Mouse (Mus musculus): ENCODE data around the gene Rbbp6. TPM values are rescaled to one million over a fixed set of nuclear protein-coding genes. Genes with fewer than 3 reads are reported as not detected.

The Rbbp6 gene
- polyA plus RNA-seq, 1 experiment from 2014 or later = 13.3 TPM

- Histone ChIP-seq H3K4me3 (ENCODE audit: low read depth, low read length) (no peak overlapping the region), H3K9ac (ENCODE audit: low read length) (no peak overlapping the region), H3K4me2 (replicated peaks; ENCODE audit: low read depth) (no peak overlapping the region; the same call in 1 of the 2 replicates), H3K4me1 (replicated peaks; ENCODE audit: control insufficient read depth, insufficient read depth) (peaks cover 3% of the 10 kb centered on the region; the same call in 1 of the 2 replicates), H3K9me3 (ENCODE audit: control insufficient read depth, low read length) (no peaks in the 10 kb centered on the region), H3K27ac (replicated peaks) (no peak overlapping the region), H3K36me3 (ENCODE audit: control insufficient read depth, insufficient read depth, low read length) (no peaks in the 10 kb centered on the region), H3K27me3 (ENCODE audit: control insufficient read depth, insufficient read depth, low read length) (no peaks in the 10 kb centered on the region)
- WGBS = 45% methylated on average over 4 of the region's 4 CpGs
- TF ChIP-seq CTCF (IDR thresholded peaks at IDR 0.05; ENCODE audit: low read depth) = peak; percentile 42
- no peak for TF ChIP-seq EP300 (optimal IDR thresholded peaks at IDR 0.05)
- DNase-seq (ENCODE audit: low spot score) (no peak), ATAC-seq (ENCODE audit: low FRiP score, low TSS enrichment) (no peak)
Observed at GRCm38 (mm10) chr7:122968751-122969150, 3.3 kb downstream of the Rbbp6 start.

GRCm38 (mm10) chr7:122969231-122970032, 3.9 kb downstream of the Rbbp6 start:
- Histone ChIP-seq H3K4me3 (ENCODE audit: low read depth, low read length) (peak overlapping the region; percentile 98), H3K27me3 (ENCODE audit: control insufficient read depth, insufficient read depth, low read length) (no peaks in the 10 kb centered on the region), H3K9me3 (ENCODE audit: control insufficient read depth, low read length) (no peaks in the 10 kb centered on the region), H3K4me1 (replicated peaks; ENCODE audit: control insufficient read depth, insufficient read depth) (peaks cover 3% of the 10 kb centered on the region; the same call in 1 of the 2 replicates), H3K4me2 (replicated peaks; ENCODE audit: low read depth) (peak overlapping the region; percentile 73), H3K36me3 (ENCODE audit: control insufficient read depth, insufficient read depth, low read length) (no peaks in the 10 kb centered on the region), H3K27ac (replicated peaks) (peak overlapping the region; percentile 97), H3K9ac (ENCODE audit: low read length) (peak overlapping the region; percentile 100)
- ATAC-seq (ENCODE audit: low FRiP score, low TSS enrichment) (peak; percentile 97), DNase-seq (ENCODE audit: low spot score) (peak; percentile 94)
- TF ChIP-seq CTCF (IDR thresholded peaks at IDR 0.05; ENCODE audit: low read depth) (peak; percentile 56), EP300 (optimal IDR thresholded peaks at IDR 0.05) (no peak)
- WGBS = under 1% methylated on average over 61 of the region's 62 CpGs

DNA sequence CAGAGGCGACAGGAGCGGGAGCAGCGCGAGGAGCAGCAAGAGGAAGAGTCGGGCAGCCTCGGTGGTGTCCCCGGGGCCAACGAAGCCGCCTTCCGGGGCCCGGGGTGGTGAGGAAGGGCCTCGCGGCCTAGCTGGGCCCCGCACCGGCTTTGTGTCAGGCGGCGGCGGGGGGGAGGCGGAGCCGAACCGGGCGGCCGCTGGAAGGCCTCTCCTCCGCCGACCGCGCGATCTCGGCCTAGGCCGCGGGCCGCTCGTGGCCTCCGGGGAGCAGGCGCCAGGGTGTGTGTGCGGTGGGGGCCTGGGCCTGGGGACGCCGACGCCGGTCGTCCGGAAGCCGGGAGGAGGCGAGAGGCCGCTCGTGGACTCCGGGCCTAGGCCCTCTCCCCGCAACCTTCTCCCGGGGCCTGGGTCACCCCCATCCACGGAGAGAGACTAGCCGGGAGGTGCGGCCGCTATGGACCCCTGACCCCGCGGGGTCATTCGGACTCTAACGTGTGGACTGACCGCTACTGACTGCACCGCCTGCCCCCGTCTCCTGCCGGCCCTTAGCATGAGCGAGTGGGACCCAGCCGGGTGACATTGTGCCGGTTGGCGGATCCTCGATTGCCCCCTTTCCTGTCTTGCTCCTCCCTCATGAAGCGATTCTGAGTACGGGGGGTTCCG, 4.8 kb downstream of the Rbbp6 start:
- WGBS = under 1% methylated on average over 38 of the region's 69 CpGs
- H3K27ac ChIP-seq (replicated peaks) = peak overlapping the region; percentile 97
- peak overlapping the region; percentile 100 for H3K9ac ChIP-seq (ENCODE audit: low read length)
- no peaks in the 10 kb centered on the region for H3K27me3 ChIP-seq (ENCODE audit: control insufficient read depth, insufficient read depth, low read length)
- H3K4me2 ChIP-seq (replicated peaks; ENCODE audit: low read depth) = peak overlapping the region; percentile 73
- no peaks in the 10 kb centered on the region for H3K9me3 ChIP-seq (ENCODE audit: control insufficient read depth, low read length)
- H3K4me1 ChIP-seq (replicated peaks; ENCODE audit: control insufficient read depth, insufficient read depth) = peaks cover 3% of the 10 kb centered on the region; the same call in 1 of the 2 replicates
- no peaks in the 10 kb centered on the region for H3K36me3 ChIP-seq (ENCODE audit: control insufficient read depth, insufficient read depth, low read length)
- ATAC-seq (ENCODE audit: low FRiP score, low TSS enrichment) (peak; percentile 71), DNase-seq (ENCODE audit: low spot score) (peak; percentile 62)
- H3K4me3 ChIP-seq (ENCODE audit: low read depth, low read length) = peak overlapping the region; percentile 98
- no peak for TF ChIP-seq EP300 (optimal IDR thresholded peaks at IDR 0.05)
- TF ChIP-seq CTCF (IDR thresholded peaks at IDR 0.05; ENCODE audit: low read depth) = no peak

- DNase-seq (ENCODE audit: low spot score) (no peak), ATAC-seq (ENCODE audit: low FRiP score, low TSS enrichment) (no peak)
- Histone ChIP-seq H3K4me2 (replicated peaks; ENCODE audit: low read depth) (peak overlapping the region; percentile 73), H3K9me3 (ENCODE audit: control insufficient read depth, low read length) (no peaks in the 10 kb centered on the region), H3K4me1 (replicated peaks; ENCODE audit: control insufficient read depth, insufficient read depth) (peaks cover 3% of the 10 kb centered on the region; the same call in 1 of the 2 replicates), H3K4me3 (ENCODE audit: low read depth, low read length) (peak overlapping the region; percentile 98), H3K27ac (replicated peaks) (peak overlapping the region; percentile 97), H3K36me3 (ENCODE audit: control insufficient read depth, insufficient read depth, low read length) (no peaks in the 10 kb centered on the region), H3K9ac (ENCODE audit: low read length) (peak overlapping the region; percentile 100), H3K27me3 (ENCODE audit: control insufficient read depth, insufficient read depth, low read length) (no peaks in the 10 kb centered on the region)
- no peak for TF ChIP-seq EP300 (optimal IDR thresholded peaks at IDR 0.05)
- no peak for TF ChIP-seq CTCF (IDR thresholded peaks at IDR 0.05; ENCODE audit: low read depth)
- under 1% methylated on average over 14 of the region's 14 CpGs for WGBS
Observed at GRCm38 (mm10) chr7:122970864-122971420, 5.5 kb downstream of the Rbbp6 start.

- Histone ChIP-seq H3K9ac (ENCODE audit: low read length) (peak overlapping the region; percentile 100; the same call in 1 of the 2 replicates), H3K36me3 (ENCODE audit: control insufficient read depth, insufficient read depth, low read length) (no peaks in the 10 kb centered on the region), H3K27ac (replicated peaks) (no peak overlapping the region), H3K4me1 (replicated peaks; ENCODE audit: control insufficient read depth, insufficient read depth) (peaks cover 3% of the 10 kb centered on the region; the same call in 1 of the 2 replicates), H3K4me2 (replicated peaks; ENCODE audit: low read depth) (peak overlapping the region; percentile 73), H3K4me3 (ENCODE audit: low read depth, low read length) (peak overlapping the region; percentile 98), H3K9me3 (ENCODE audit: control insufficient read depth, low read length) (no peaks in the 10 kb centered on the region), H3K27me3 (ENCODE audit: control insufficient read depth, insufficient read depth, low read length) (no peaks in the 10 kb centered on the region)
- 83% methylated on average over 4 of the region's 4 CpGs for WGBS
- TF ChIP-seq CTCF (IDR thresholded peaks at IDR 0.05; ENCODE audit: low read depth) (no peak), EP300 (optimal IDR thresholded peaks at IDR 0.05) (no peak)
- no peak for DNase-seq (ENCODE audit: low spot score)
- ATAC-seq (ENCODE audit: low FRiP score, low TSS enrichment) = no peak
Observed at GRCm38 (mm10) chr7:122972006-122972689, 6.7 kb downstream of the Rbbp6 start.
